ENCODE assay signal across 8 mouse cellular contexts in the genomic region with DNA sequence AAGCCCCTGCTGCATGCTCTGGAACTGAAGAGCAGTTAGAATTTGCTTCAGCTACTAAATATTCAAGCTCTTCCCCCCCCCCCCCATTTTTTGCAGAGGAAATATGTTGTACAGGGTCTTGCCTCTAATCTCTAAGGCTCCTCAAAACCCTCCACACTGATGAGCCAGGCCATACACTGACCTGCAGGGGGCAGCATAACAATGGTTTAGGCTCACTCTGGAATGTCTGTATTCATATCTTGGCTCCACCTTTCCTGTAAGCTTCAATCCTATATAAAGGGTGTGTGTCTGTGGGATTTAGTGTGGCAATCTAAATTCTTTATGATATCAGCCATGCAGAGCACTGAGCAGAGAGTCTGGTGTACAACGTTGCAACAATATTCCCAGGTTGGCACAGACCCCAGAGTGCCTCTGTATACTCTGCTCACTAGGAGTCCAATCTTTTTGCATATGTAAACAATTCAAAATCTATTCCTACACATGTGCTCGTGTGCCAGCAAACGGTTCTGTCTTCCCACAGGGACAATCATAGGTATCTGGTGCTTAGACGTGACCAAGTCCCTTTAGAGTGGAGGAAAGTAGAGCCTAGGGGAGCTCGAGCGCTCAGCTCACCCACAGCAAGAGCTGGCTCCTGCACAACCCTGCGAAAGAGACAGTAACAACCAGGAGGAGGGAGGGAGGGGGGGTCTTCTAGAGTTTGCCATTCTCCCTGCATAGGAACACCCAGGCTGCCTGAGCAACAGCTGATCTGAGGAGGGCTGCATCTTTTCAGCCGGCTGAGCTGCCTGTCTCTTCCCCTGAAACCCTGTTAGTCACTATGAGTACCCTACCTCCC.
DNase-seq lines count a peak whose midpoint lies in the region.

No protein-coding gene starts in this region.

- 0 out of 2 replicates have a peak overlapping the region, but pooled peaks have one; percentile 5 for H3K27ac ChIP-seq in midbrain, embryonic 10.5 days (replicated peaks)

- peak; percentile 60 to 87 for DNase-seq in heart, adult 18-20 months
- DNase-seq in heart, adult 11 months: no peak
- DNase-seq in cerebellum, adult 18-20 months: peak; percentile 86 to 89
- DNase-seq in forelimb bud, embryonic 11.5 days (ENCODE audit: low read depth, low spot score): peak; percentile 78
- peak; percentile 42 for DNase-seq in hindlimb bud, embryonic 11.5 days (ENCODE audit: extremely low spot score, low read depth, low spot score)
- DNase-seq in left cerebral cortex, postnatal 10 days (ENCODE audit: extremely low spot score in 1 of 2, low spot score in 2 of 2): peak; percentile 77
- DNase-seq in midbrain, embryonic 10.5 days (ENCODE audit: low spot score): peak; percentile 57
- peak; percentile 9 for DNase-seq in spleen, adult 12 weeks (ENCODE audit: low spot score)

- H3K4me1 ChIP-seq in midbrain, embryonic 10.5 days: peaks cover 21% of the 10 kb centered on the region

- peaks cover 43% of the 10 kb centered on the region for H3K36me3 ChIP-seq in midbrain, embryonic 10.5 days

- H3K27me3 ChIP-seq in midbrain, embryonic 10.5 days (ENCODE audit: low read depth, poor library complexity, severe bottlenecking): no peaks in the 10 kb centered on the region

- no peaks in the 10 kb centered on the region for H3K9me3 ChIP-seq in midbrain, embryonic 10.5 days (replicated peaks)

- H3K4me3 ChIP-seq in midbrain, embryonic 10.5 days: no peak overlapping the region

- 58% methylated on average over 8 of the region's 8 CpGs for WGBS in midbrain, embryonic 10.5 days

- intact Hi-C loops in left cerebral cortex, postnatal 10 days (cut with DNase I): loop anchor here (5.0 kb wide), 1 partner anchor 361 kb away; a partner anchor contains a TSS
